Mouse (Mus musculus) layer of hippocampus, postnatal 14 days (tissue): ENCODE data around the gene Ninj2. TPM values are rescaled to one million over a fixed set of nuclear protein-coding genes. Genes with fewer than 3 reads are reported as not detected.
A peak's percentile ranks its signal among the peaks of the same experiment; 100 is the strongest.

ENCODE experiments used
- DNase-seq, 2 experiments: peaks; one replicate each; pipeline ENCODE4 v3.0.0; 2021 to 2022; ENCODE audit warnings: low spot score in 2 of 2, mixed read lengths in 1 of 2
- total RNA-seq, 2 experiments: library from RNA; stranded (reverse); gene quantifications; 2 replicates each; pipeline ENCODE4 v1.2.3; 2021

The Ninj2 gene
- total RNA-seq, 2 experiments from 2014 or later = 0.69 to 0.81 TPM

GRCm38 (mm10) chr6:120174028-120174601 is 81.0 kb downstream of the Ninj2 start:
- no peak for DNase-seq

GRCm38 (mm10) chr6:120174602-120175115 is 81.5 kb downstream of the Ninj2 start:
- no peak for DNase-seq

GRCm38 (mm10) chr6:120175650-120176049 is 82.5 kb downstream of the Ninj2 start:
- DNase-seq = no peak

GRCm38 (mm10) chr6:120179044-120179755 is 86.0 kb downstream of the Ninj2 start:
- no peak for DNase-seq

- no peak for DNase-seq
These were observed 86.6 kb downstream of the Ninj2 start for GRCm38 (mm10) chr6:120179756-120180206.

- no peak for DNase-seq
These were observed 87.3 kb downstream of the Ninj2 start for GRCm38 (mm10) chr6:120180492-120180891.

GRCm38 (mm10) chr6:120182160-120182559 is 89.0 kb downstream of the Ninj2 start:
- DNase-seq = no peak

GRCm38 (mm10) chr6:120183771-120184170 is 90.6 kb downstream of the Ninj2 start:
- no peak for DNase-seq

GRCm38 (mm10) chr6:120185012-120185730 is 92.0 kb downstream of the Ninj2 start:
- no peak for DNase-seq

GRCm38 (mm10) chr6:120185756-120186155 is 92.6 kb downstream of the Ninj2 start:
- no peak for DNase-seq

- DNase-seq = no peak
These were observed 93.4 kb downstream of the Ninj2 start for GRCm38 (mm10) chr6:120186594-120186993.

GRCm38 (mm10) chr6:120187587-120188176 is 94.5 kb downstream of the Ninj2 start:
- DNase-seq = no peak

GRCm38 (mm10) chr6:120188376-120189235 is 95.5 kb downstream of the Ninj2 start:
- DNase-seq = no peak

- no peak for DNase-seq
These were observed 96.1 kb downstream of the Ninj2 start for GRCm38 (mm10) chr6:120189287-120189686.

- no peak for DNase-seq
These were observed 97.2 kb downstream of the Ninj2 start for GRCm38 (mm10) chr6:120190365-120190764.

GRCm38 (mm10) chr6:120190912-120191311 is 97.8 kb downstream of the Ninj2 start:
- no peak for DNase-seq

GRCm38 (mm10) chr6:120191396-120192170 is 98.4 kb downstream of the Ninj2 start:
- no peak for DNase-seq

GRCm38 (mm10) chr6:120192211-120192870 is 99.2 kb downstream of the Ninj2 start:
- DNase-seq = peak in 1 of 2 experiments; percentile 28

GRCm38 (mm10) chr6:120193174-120193573 is 100.0 kb downstream of the Ninj2 start:
- DNase-seq = peak; percentile 78 to 83
